Mouse (Mus musculus) megakaryocyte, embryonic 14.5 days (primary cell): ENCODE measurements around the gene Gstt1.

Source experiments
- FLI1 ChIP-seq: IDR thresholded peaks from 2 replicates; pipeline ENCODE4 v1.6.1; 2012; ENCODE audit warnings: low read length, inconsistent platforms, mixed read lengths
- GATA1 ChIP-seq: IDR thresholded peaks from 3 replicates; pipeline ENCODE4 v1.6.1; 2012; ENCODE audit warnings: mixed read lengths, low read length, inconsistent platforms, borderline replicate concordance

DNA sequence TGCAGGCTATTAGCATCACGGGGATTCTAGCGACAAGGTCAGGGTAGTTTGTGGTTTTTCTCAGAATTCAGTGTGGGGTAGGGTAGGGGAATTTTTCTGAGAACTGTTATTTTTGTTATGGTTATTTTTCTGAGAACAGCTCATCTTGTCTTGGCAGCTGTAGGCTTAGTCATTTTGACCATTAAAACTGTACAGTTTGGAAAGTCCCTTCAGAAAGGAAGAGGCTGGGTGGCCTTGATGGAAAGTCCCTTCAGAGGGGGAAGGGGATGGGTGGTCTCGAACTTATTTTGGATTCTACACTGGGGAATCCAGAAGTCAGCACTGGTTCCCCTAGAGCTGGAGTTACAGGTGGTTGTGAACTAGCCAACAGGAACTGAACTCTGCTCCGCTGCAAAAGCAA lies 26.1 kb upstream of the Gstt1 start:
- TF ChIP-seq GATA1, result no peak
- no peak for TF ChIP-seq FLI1
